Mouse (Mus musculus): ENCODE measurements at regions not wholly inside any gene's neighbourhood (a gene's known extent, or its start where the extent isn't known, plus 50 kb on each side); places are given as distances from the start of the nearest gene placed in this dataset.

DNA sequence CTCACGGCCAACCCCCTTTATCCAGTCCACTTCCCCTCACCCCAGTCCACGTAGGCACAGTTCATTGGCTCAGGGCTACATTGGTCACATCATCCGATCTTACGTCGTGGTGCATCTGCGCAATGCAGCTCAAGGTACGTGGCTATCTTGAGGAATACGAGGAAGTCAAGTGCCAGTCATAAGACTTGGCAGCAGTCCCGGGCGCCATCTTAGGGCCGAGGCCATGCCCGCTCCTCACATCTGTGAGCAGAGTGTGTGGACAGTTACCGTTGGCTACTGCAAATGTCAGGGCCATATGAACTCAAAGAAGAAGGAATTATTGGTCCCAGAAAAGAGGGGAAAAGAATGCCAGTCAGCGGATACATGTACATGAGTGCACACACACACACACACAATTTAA, 228.8 kb downstream of the Ppp4r2 start:
- Histone ChIP-seq H3K4me1 (ENCODE audit: control insufficient read depth, insufficient read depth, low read length) (no peaks in the 10 kb centered on the region), H3K4me3 (replicated peaks; ENCODE audit: extremely low read depth, low read depth, low read length) (no peak overlapping the region)
- no peak for TF ChIP-seq CTCF (IDR thresholded peaks at IDR 0.05; ENCODE audit: insufficient read depth, low read length)
- no peak for TF ChIP-seq POLR2A (IDR thresholded peaks at IDR 0.05; ENCODE audit: borderline replicate concordance, extremely low read depth, low read depth, low read length)
- WGBS, result 92% methylated on average over 14 of the region's 14 CpGs
- DNase-seq, result no peak

DNA sequence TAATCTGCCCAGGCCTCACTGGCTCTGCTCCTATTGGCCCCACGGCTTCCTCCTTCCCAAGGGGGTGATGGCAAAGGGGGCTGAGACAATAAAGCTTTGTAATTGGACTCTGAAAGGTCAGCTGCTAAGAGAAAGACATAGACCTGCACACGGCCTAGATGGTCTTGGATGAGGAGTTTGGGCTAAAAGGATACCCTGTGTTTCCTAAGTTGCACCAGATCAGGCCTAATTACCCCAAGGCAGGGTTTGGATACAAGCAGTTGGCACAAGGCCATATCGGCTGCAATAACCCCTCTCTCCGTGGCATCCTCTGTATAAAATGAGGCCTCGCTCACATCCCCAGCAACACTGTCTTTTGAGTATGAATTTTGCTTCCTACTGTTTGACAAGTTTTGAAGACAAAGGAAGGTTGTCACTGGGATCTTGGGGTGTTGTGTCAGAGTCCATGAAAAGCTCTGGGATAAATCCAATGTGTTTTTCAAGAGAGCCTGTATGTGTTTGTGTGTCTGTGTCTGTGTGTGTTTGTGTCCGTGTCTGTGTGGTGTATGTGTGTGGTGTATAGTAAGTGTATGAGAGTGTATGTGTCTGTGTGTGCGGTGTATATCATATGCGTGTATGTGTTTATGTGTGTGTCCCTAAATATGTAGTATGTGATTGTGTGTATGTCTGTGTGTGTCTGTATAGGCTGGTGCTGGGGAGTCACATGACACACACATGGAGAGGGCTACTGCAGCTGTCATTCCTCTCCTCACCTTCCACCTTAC, 242.5 kb downstream of the Ppp4r2 start:
- no peak for DNase-seq
- no peak overlapping the region for H3K4me3 ChIP-seq (replicated peaks; ENCODE audit: extremely low read depth, low read depth, low read length)
- H3K4me1 ChIP-seq (ENCODE audit: control insufficient read depth, insufficient read depth, low read length), result no peaks in the 10 kb centered on the region
- TF ChIP-seq POLR2A (IDR thresholded peaks at IDR 0.05; ENCODE audit: borderline replicate concordance, extremely low read depth, low read depth, low read length) (no peak), CTCF (IDR thresholded peaks at IDR 0.05; ENCODE audit: insufficient read depth, low read length) (no peak)
- 84% methylated on average over 8 of the region's 8 CpGs for WGBS

DNA sequence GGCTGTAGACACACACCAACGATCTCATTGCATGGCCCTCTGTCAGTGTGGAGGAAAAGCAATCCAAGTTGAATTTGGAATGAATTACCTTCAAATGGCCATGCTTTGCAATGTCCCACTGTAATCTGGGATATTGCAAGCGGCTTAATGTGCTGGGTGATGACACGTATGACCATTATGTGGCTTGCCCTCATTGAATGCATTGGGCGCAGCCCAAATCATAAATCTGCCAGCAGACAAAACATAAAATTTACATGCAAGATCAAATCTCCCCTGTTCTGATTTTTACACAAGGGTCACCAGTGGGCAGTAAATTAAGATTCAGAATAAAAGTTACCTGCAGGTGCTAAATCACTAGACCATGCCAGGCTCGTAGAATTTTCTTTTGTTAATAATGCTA, 244.9 kb downstream of the Ppp4r2 start:
- H3K4me3 ChIP-seq (replicated peaks; ENCODE audit: extremely low read depth, low read depth, low read length), result no peak overlapping the region
- WGBS, result 81% methylated on average over 5 of the region's 5 CpGs
- H3K4me1 ChIP-seq (ENCODE audit: control insufficient read depth, insufficient read depth, low read length), result no peaks in the 10 kb centered on the region
- DNase-seq, result no peak
- TF ChIP-seq POLR2A (IDR thresholded peaks at IDR 0.05; ENCODE audit: borderline replicate concordance, extremely low read depth, low read depth, low read length) (no peak), CTCF (IDR thresholded peaks at IDR 0.05; ENCODE audit: insufficient read depth, low read length) (no peak)

DNA sequence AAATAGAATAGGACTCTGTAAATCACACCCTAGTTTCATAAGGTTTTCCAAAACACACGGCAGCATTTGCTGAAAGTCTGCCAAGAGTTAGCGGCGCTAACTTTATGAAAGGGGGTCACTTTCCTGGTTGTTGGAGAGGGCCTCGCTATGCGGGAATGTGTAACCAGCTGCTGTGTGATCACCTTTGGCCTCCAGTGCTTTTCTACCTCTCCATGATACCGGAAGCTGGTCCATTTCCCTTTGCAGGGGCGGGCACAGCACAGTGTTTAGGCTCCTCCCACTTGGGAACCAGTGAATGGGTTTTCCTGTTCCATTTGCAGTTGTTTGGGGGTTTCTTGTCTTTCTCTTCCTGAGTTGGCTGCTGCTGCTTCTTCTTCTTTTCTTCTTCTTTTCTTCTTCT, 250.3 kb downstream of the Ppp4r2 start:
- WGBS, result 28% methylated on average over 7 of the region's 7 CpGs
- no peak for DNase-seq
- H3K4me1 ChIP-seq (ENCODE audit: control insufficient read depth, insufficient read depth, low read length), result no peaks in the 10 kb centered on the region
- TF ChIP-seq POLR2A (IDR thresholded peaks at IDR 0.05; ENCODE audit: borderline replicate concordance, extremely low read depth, low read depth, low read length) (no peak), CTCF (IDR thresholded peaks at IDR 0.05; ENCODE audit: insufficient read depth, low read length) (no peak)
- no peak overlapping the region for H3K4me3 ChIP-seq (replicated peaks; ENCODE audit: extremely low read depth, low read depth, low read length)

DNA sequence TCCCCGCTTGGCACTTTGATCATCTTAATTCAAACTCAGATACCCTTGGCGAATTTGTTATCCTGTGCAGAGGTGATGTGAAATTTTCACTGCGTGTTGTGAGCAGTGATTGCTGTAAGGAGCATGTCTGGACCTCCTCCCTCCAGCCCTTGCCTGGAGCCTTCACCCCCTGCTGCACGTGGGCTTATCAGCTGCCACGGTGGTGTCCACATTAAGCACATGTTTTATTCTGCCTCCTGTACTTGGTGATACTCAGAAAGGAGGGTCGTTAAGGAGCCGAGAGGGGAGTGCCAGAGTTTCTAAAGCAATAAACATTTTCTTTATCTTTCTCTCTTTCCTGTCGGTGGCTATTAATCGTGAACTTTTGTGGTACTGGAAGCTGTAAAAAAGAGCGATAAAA, 258.8 kb downstream of the Ppp4r2 start:
- 25% methylated on average over 10 of the region's 10 CpGs for WGBS

More for the DNA sequence above, 258.8 kb downstream of the Ppp4r2 start:
- H3K4me3 ChIP-seq (replicated peaks; ENCODE audit: extremely low read depth, low read depth, low read length), result no peak overlapping the region
- no peaks in the 10 kb centered on the region for H3K4me1 ChIP-seq (ENCODE audit: control insufficient read depth, insufficient read depth, low read length)
- TF ChIP-seq POLR2A (IDR thresholded peaks at IDR 0.05; ENCODE audit: borderline replicate concordance, extremely low read depth, low read depth, low read length) (no peak), CTCF (IDR thresholded peaks at IDR 0.05; ENCODE audit: insufficient read depth, low read length) (no peak)
- DNase-seq, result no peak

Measured in lung, adult 2 months (tissue).